Mouse (Mus musculus) embryo, embryonic 11.5 days (tissue): ENCODE measurements around the gene Hmbs.
"Not testable (repeated sequence)": the region's sequence is repeated elsewhere in the genome, so short reads cannot be mapped to it uniquely, and the experiment has no call there.

Experiments
- DNase-seq: peaks from one replicate; pipeline ENCODE4 v3.0.0-alpha.2; 2012; ENCODE audit warnings: low read depth, low spot score

Gene Hmbs

GRCm38 (mm10) chr9:44345570-44346433 is 1.8 kb upstream of the Hmbs start:
- no peak for DNase-seq

- no peak for DNase-seq
These were observed 738 bp downstream of the Hmbs start for GRCm38 (mm10) chr9:44343290-44343689.

- no peak for DNase-seq
These were observed 1.4 kb downstream of the Hmbs start for GRCm38 (mm10) chr9:44342605-44343004.

GRCm38 (mm10) chr9:44342173-44342572 is 1.9 kb downstream of the Hmbs start:
- DNase-seq = no peak

GRCm38 (mm10) chr9:44341487-44341886 is 2.5 kb downstream of the Hmbs start:
- no peak for DNase-seq

GRCm38 (mm10) chr9:44338574-44338973 is 5.5 kb downstream of the Hmbs start:
- no peak for DNase-seq

GRCm38 (mm10) chr9:44337436-44338169 is 6.4 kb downstream of the Hmbs start:
- no peak for DNase-seq

GRCm38 (mm10) chr9:44336964-44337363 is 7.1 kb downstream of the Hmbs start:
- DNase-seq = no peak

- DNase-seq = not testable (repeated sequence)
These were observed 7.5 kb downstream of the Hmbs start for GRCm38 (mm10) chr9:44336513-44336912.

- DNase-seq = no peak
These were observed 8.0 kb downstream of the Hmbs start for GRCm38 (mm10) chr9:44336093-44336406.

GRCm38 (mm10) chr9:44335331-44336092 is 8.5 kb downstream of the Hmbs start:
- no peak for DNase-seq

- peak; percentile 98 for DNase-seq
These were observed 9.4 kb downstream of the Hmbs start, which contains the start of gene H2afx for GRCm38 (mm10) chr9:44334396-44335330. H2afx (plus strand) TSS chr9:44334694.

GRCm38 (mm10) chr9:44332918-44333638 is 10.9 kb downstream of the Hmbs start:
- DNase-seq = no peak

- DNase-seq = no peak
These were observed 13.3 kb downstream of the Hmbs start for GRCm38 (mm10) chr9:44330736-44331135.

- no peak for DNase-seq
These were observed 16.1 kb downstream of the Hmbs start for GRCm38 (mm10) chr9:44327926-44328325.

GRCm38 (mm10) chr9:44327064-44327711 is 16.8 kb downstream of the Hmbs start:
- peak; percentile 30 for DNase-seq

GRCm38 (mm10) chr9:44326371-44327063 is 17.5 kb downstream of the Hmbs start:
- peak; percentile 72 for DNase-seq

- DNase-seq = no peak
These were observed 18.2 kb downstream of the Hmbs start, which contains the start of gene Dpagt1 for GRCm38 (mm10) chr9:44325768-44326370. Dpagt1 (plus strand) TSS chr9:44326019.
